Mouse (Mus musculus) hindbrain, embryonic 11.5 days (tissue): ENCODE results near the gene Olfr279. TPM values are rescaled to one million over a fixed set of nuclear protein-coding genes. Genes with fewer than 3 reads are reported as not detected.

Experiments
- ATAC-seq: fragments of 200-750 bp; cut with Nextera tagmentation; 2 replicates; pipeline ENCODE4 v1.8.0; 2017; ENCODE audit warnings: mild to moderate bottlenecking, moderate TSS enrichment, moderate library complexity; ENCODE audit not compliant: low FRiP score
- DNase-seq: peaks from one replicate; pipeline ENCODE4 v3.0.0-alpha.2; 2015; ENCODE audit warnings: low spot score
- H3K27ac ChIP-seq: fragments of 300-500 bp; sonication (generic); 2 replicates; pipeline ENCODE4 v1.5.1; 2014; ENCODE audit warnings: mild to moderate bottlenecking, low read depth, low read length
- H3K27me3 ChIP-seq: fragments of 300-500 bp; sonication (generic); 2 replicates; pipeline ENCODE4 v1.6.1; 2014; ENCODE audit warnings: mild to moderate bottlenecking, low read length, moderate library complexity, mixed read lengths; ENCODE audit not compliant: control insufficient read depth, insufficient read depth
- H3K36me3 ChIP-seq: fragments of 300-500 bp; sonication (generic); 2 replicates; pipeline ENCODE4 v1.6.1; 2014; ENCODE audit warnings: mild to moderate bottlenecking, low read length, moderate library complexity, mixed read lengths; ENCODE audit not compliant: control insufficient read depth, insufficient read depth
- H3K4me1 ChIP-seq: fragments of 300-500 bp; sonication (generic); replicated peaks from 2 replicates; pipeline ENCODE4 v1.6.1; 2014; ENCODE audit warnings: low read length, mixed read lengths; ENCODE audit not compliant: control insufficient read depth, insufficient read depth
- H3K4me2 ChIP-seq: fragments of 300-500 bp; sonication (generic); replicated peaks from 2 replicates; pipeline ENCODE4 v1.6.1; 2014; ENCODE audit warnings: mild to moderate bottlenecking, low read depth, low read length
- H3K4me3 ChIP-seq: fragments of 300-500 bp; sonication (generic); 2 replicates; pipeline ENCODE4 v1.5.1; 2014; ENCODE audit warnings: low read depth, low read length
- H3K9ac ChIP-seq: fragments of 300-500 bp; sonication (generic); 2 replicates; pipeline ENCODE4 v1.6.1; 2014; ENCODE audit warnings: low read depth, low read length
- H3K9me3 ChIP-seq: fragments of 300-500 bp; sonication (generic); 2 replicates; pipeline ENCODE4 v1.6.1; 2016; ENCODE audit warnings: low read length; ENCODE audit not compliant: control insufficient read depth
- WGBS: fragments of 180-500 bp; shearing (Covaris S2); extraction: QIAGEN DNeasy Blood & Tissue Kit; methylation state at CpG from one replicate; pipeline ENCODE4 v1.1.7; 2014; 5-methylcytosine and 5-hydroxymethylcytosine counted together
- polyA plus RNA-seq: library from polyadenylated mRNA; unstranded; fragments of >200 nt; fragmentation: Nextera tagmentation; extraction: Ambion mirVana; gene quantifications from 2 replicates; pipeline ENCODE4 v1.2.1, GENCODE M21; 2014

The Olfr279 gene
- not detected in 2 replicates for polyA plus RNA-seq

DNA sequence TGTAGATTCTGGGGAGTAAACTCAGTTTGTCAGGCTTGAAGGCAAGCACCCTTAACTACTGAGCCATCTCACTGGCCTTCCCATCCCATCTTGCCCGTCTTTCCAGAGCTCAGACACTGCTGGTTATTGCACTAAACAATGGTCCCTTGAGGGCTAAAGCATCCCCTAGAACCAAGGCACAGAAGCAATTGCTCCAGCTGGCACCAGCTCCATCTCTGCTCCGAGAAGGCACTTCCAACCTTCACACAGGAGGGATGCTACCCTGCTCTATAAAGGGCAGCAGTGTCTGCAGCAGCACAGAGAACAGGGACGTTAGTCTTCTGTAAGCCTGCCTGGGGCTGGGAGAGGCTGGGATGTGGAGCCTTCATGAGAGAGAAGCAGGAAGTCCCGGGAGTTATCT lies at the start of gene Olfr279:
Gene Olfr279 (plus strand): TSS at position 301 of the 400 bp plus-strand sequence.
- DNase-seq (no peak), ATAC-seq (no peak)
- 69% methylated on average over 4 of the region's 4 CpGs for WGBS
- Histone ChIP-seq H3K4me2 (no peak within 1 kb of the TSS), H3K27ac (no peak within 1 kb of the TSS), H3K36me3 (no peaks in the 10 kb centered on the region), H3K9ac (no peak within 1 kb of the TSS), H3K27me3 (no peaks in the 10 kb centered on the region), H3K4me3 (no peak within 1 kb of the TSS), H3K4me1 (no peaks in the 10 kb centered on the region), H3K9me3 (no peaks in the 10 kb centered on the region)

DNA sequence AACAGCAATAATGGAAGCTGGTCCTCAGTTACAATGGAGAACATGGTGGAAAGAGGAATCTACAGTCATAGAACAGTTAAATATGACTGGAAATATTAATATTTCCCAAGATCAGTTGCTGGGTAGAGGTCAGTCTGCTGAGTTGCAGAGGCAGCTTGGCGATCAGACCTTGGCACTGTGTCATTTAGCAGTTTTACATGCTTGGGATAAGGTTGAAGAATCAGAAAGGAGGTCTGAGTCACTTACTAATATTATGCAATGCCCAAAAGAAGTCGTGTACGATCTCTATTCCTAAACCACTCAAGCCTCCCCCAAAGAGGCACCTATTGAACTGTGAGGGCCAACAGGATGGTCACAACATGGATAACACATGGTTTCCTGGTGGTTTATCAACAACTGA lies 47.6 kb upstream of the Olfr279 start:
- H3K4me3 ChIP-seq, result no peak overlapping the region
- no peaks in the 10 kb centered on the region for H3K4me1 ChIP-seq
- H3K9me3 ChIP-seq, result no peaks in the 10 kb centered on the region
- H3K36me3 ChIP-seq, result no peaks in the 10 kb centered on the region
- H3K27me3 ChIP-seq, result no peaks in the 10 kb centered on the region
- ATAC-seq (no peak), DNase-seq (no peak)
- H3K9ac ChIP-seq, result no peak overlapping the region
- 79% methylated on average over 3 of the region's 3 CpGs for WGBS
- H3K4me2 ChIP-seq, result no peak overlapping the region
- no peak overlapping the region for H3K27ac ChIP-seq

DNA sequence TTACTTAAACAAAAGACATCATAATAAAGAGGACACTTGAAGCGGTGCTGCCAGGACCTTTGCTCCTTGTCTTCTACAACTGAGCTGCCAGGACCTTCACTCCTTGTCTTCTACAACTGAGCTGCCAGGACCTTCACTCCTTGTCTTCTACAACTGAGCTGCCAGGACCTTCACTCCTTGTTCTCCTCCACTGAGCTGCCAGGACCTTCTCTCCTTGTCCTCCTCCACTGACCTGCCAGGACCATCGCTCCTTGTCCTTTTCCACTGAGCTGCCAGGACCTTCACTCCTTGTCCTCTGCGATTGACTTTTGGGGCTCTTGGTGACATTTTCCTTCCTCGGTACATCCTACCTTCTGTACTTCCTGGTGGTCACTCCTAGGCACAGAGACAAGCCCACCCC lies 43.7 kb upstream of the Olfr279 start:
- H3K9ac ChIP-seq, result no peak overlapping the region
- DNase-seq (peak; percentile 18), ATAC-seq (no peak)
- H3K9me3 ChIP-seq, result no peaks in the 10 kb centered on the region
- H3K27me3 ChIP-seq, result no peaks in the 10 kb centered on the region
- no peaks in the 10 kb centered on the region for H3K36me3 ChIP-seq
- no peaks in the 10 kb centered on the region for H3K4me1 ChIP-seq
- no peak overlapping the region for H3K27ac ChIP-seq
- no peak overlapping the region for H3K4me3 ChIP-seq
- no peak overlapping the region for H3K4me2 ChIP-seq
- WGBS, result 58% methylated on average over 4 of the region's 4 CpGs

DNA sequence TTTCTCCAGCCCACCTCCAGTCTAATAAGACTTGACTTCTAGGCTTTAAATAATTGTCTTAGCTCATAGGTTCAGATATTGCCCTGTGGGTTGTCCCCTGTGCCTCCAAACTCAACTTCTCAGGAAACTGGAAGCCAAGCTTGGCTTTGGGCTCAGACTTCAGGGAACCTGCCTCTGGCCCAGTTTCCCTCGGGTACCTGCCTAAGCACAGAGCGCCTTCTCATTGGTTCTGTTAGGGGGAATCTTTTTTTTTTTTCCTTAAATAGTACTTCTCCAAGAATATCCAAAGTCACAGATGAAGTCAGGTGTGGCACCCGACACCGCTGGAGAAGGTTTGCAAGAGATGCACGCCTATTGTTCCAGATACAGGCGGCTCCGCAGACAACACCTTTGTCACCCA lies 39.9 kb upstream of the Olfr279 start, which contains the start of gene Olfr281:
Gene Olfr281 (plus strand): TSS at position 301 of the 400 bp plus-strand sequence.
- H3K9me3 ChIP-seq, result no peaks in the 10 kb centered on the region
- WGBS, result 85% methylated on average over 7 of the region's 7 CpGs
- no peak for DNase-seq
- H3K9ac ChIP-seq, result no peak within 1 kb of the TSS
- ATAC-seq, result no peak
- H3K27me3 ChIP-seq, result no peaks in the 10 kb centered on the region
- no peaks in the 10 kb centered on the region for H3K36me3 ChIP-seq
- H3K27ac ChIP-seq, result no peak within 1 kb of the TSS
- no peak within 1 kb of the TSS for H3K4me3 ChIP-seq
- no peak within 1 kb of the TSS for H3K4me2 ChIP-seq
- no peaks in the 10 kb centered on the region for H3K4me1 ChIP-seq

DNA sequence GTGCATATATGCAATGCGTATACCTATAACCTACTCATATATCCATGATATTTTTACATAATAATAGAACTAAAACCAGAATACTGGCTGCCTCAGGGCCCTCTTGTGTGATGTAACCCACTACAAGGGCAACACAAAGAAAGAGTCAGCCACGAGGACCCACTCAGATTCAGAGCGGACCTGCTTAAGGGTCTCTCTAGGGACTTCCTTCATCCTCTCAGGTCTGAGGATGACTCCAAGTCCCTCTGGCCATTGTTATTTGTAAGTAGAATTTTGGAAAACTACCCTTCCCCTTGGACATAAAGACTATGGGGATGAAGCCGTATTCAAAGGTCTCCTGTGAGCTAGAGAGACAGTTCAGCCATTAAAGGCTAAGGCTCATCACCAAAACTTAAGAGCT lies 22.6 kb upstream of the Olfr279 start, which contains the start of gene OR5BS1P:
Gene OR5BS1P (plus strand): TSS at position 301 of the 400 bp plus-strand sequence.
- no peak within 1 kb of the TSS for H3K27ac ChIP-seq
- H3K4me3 ChIP-seq, result no peak within 1 kb of the TSS
- DNase-seq (no peak), ATAC-seq (no peak)
- no peaks in the 10 kb centered on the region for H3K36me3 ChIP-seq
- H3K4me1 ChIP-seq, result no peaks in the 10 kb centered on the region
- no peaks in the 10 kb centered on the region for H3K9me3 ChIP-seq
- H3K4me2 ChIP-seq, result no peak within 1 kb of the TSS
- WGBS, result 94% methylated on average over 4 of the region's 4 CpGs
- H3K9ac ChIP-seq, result no peak within 1 kb of the TSS
- no peaks in the 10 kb centered on the region for H3K27me3 ChIP-seq

DNA sequence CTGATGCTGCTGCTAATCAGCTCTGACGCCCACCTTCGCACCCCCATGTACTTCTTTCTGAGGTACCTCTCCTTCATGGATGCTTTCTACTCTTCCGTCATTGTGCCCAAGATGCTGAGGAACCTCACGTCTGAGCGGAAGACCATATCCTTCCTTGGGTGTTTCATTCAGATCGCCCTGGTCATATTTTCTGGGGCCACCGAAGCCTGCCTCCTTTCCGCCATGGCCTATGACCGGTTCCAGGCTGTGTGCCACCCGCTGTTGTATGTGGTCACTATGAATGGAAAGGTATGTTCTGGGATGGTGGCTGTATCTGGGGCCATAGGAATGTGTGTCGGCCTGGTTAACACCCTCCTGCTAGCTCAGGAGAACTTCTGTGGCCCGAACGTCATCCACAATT lies 20.7 kb upstream of the Olfr279 start:
- H3K36me3 ChIP-seq, result no peaks in the 10 kb centered on the region
- no peaks in the 10 kb centered on the region for H3K9me3 ChIP-seq
- no peak overlapping the region for H3K27ac ChIP-seq
- H3K9ac ChIP-seq, result no peak overlapping the region
- no peak overlapping the region for H3K4me3 ChIP-seq
- H3K4me1 ChIP-seq, result no peaks in the 10 kb centered on the region
- ATAC-seq (no peak), DNase-seq (no peak)
- no peaks in the 10 kb centered on the region for H3K27me3 ChIP-seq
- WGBS, result 87% methylated on average over 13 of the region's 13 CpGs
- H3K4me2 ChIP-seq, result no peak overlapping the region

DNA sequence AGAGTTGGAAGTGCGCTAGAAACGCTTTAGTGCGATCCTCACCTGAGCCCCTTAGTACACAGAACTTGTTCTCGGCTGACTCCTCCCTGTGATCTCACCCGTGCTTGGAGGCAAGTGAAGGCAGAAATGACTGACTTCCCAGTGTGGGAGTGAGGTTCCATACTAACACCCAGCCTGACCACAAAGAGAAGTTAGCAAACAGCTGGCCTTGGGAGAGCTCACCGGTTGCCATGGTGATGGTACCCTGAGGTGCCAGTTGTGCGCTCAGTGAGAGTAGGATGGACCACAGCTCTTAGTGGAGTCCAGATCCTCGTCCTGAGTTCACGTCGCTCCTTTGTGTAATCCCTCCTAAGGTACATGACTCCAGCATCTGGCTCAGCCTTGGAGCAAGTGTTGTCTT lies 17.2 kb upstream of the Olfr279 start:
- Histone ChIP-seq H3K27me3 (no peaks in the 10 kb centered on the region), H3K9ac (no peak overlapping the region), H3K4me2 (no peak overlapping the region), H3K4me3 (no peak overlapping the region), H3K27ac (no peak overlapping the region), H3K36me3 (no peaks in the 10 kb centered on the region), H3K9me3 (no peaks in the 10 kb centered on the region), H3K4me1 (no peaks in the 10 kb centered on the region)
- ATAC-seq, result no peak
- DNase-seq, result no peak
- WGBS, result 81% methylated on average over 10 of the region's 10 CpGs

DNA sequence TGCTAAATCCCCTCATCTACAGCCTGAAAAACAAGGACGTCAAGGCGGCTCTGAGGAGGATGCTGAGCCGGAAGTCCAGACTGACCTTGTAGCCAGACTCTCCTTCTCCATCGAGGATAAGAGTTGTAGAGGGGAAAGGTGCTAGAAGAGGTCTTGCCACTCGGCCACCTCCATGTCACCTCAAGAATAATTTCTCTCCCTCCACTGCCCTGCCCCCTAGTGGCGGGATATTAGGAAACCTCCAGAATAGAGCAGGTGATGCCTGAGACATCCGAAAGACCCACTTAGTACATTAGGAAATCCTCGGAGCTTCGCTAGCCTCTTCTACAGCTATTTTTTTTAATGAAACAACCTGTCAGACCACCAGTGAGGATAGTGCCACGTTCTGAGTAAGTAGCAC lies 16.8 kb upstream of the Olfr279 start:
- H3K4me1 ChIP-seq, result no peaks in the 10 kb centered on the region
- H3K4me3 ChIP-seq, result no peak overlapping the region
- no peak overlapping the region for H3K4me2 ChIP-seq
- H3K27me3 ChIP-seq, result no peaks in the 10 kb centered on the region
- no peak overlapping the region for H3K27ac ChIP-seq
- no peaks in the 10 kb centered on the region for H3K9me3 ChIP-seq
- no peak for ATAC-seq
- DNase-seq, result peak; percentile 54
- 56% methylated on average over 10 of the region's 10 CpGs for WGBS
- H3K36me3 ChIP-seq, result no peaks in the 10 kb centered on the region
- H3K9ac ChIP-seq, result no peak overlapping the region

DNA sequence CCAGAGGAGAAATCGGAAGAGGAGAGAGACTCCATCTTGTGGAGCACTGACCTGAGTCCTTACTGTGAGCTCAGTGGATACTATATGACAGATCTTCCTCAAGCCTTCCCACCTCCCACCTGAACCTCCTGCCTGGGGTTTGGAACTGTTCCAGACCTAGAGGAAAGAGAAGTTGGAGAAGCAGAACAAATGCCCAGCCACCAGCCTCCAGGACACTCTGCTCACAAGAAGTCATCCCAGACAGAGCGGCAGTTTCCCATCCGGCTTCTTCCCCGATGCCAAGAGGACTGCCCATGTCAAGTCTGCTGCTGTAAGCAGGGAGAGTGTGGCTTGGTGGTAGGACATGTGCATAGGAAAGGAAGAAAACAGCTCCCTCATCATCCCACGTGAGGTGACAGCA lies 15.9 kb upstream of the Olfr279 start:
- H3K4me1 ChIP-seq, result no peaks in the 10 kb centered on the region
- H3K9me3 ChIP-seq, result no peaks in the 10 kb centered on the region
- no peak overlapping the region for H3K4me2 ChIP-seq
- no peak overlapping the region for H3K4me3 ChIP-seq
- no peak for DNase-seq
- no peak overlapping the region for H3K27ac ChIP-seq
- ATAC-seq, result no peak
- WGBS, result 81% methylated on average over 5 of the region's 5 CpGs
- H3K36me3 ChIP-seq, result no peaks in the 10 kb centered on the region
- H3K27me3 ChIP-seq, result no peaks in the 10 kb centered on the region
- no peak overlapping the region for H3K9ac ChIP-seq
